Mouse (Mus musculus) yolk sac, embryonic 10.5 days (tissue): ENCODE results near the gene Dclk2.

Experiments
- DNase-seq: peaks from one replicate; pipeline ENCODE4 v3.0.0-alpha.2; 2017; ENCODE audit warnings: low spot score

Dclk2 gene

DNA sequence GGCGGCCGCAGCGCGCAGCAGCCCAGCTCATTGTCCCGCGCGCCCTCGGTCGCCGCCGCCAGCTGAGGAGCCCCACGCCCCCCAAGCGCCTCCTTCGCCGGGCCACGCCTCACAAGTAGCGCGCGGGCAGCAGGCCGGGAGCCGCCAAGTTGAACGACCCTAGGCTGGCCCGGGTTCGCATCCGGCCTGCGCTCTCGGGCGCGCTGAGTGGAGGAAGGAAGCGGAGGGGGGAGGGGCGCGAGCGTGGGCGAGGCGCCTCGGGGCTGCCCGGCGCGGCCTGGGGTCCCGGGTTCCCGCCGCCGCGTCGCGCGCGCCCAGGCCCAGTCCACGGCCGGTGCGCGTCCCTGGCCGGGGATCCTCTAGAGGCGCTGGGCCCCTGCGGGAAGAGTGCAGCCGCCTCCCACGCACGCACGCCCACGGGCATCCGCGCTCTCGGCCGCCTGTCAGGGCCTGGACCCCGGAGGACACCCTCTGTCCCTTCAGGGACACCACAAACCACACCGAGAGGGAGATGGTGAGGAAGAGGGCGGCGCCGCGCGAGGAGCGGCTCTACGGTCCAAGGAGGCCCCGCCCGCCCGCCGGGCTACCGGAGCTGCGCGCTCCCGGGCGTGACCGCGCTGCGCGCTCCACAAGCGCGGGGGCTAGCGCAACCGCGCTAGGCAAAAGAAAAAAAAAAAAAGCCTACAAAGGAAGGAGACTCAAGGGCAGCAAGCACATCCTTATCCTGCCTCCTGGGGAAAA, at the start of gene Dclk2:
Gene Dclk2 (minus strand): TSS at position 510 of the 741 bp plus-strand sequence.
- peak; percentile 42 for DNase-seq

DNA sequence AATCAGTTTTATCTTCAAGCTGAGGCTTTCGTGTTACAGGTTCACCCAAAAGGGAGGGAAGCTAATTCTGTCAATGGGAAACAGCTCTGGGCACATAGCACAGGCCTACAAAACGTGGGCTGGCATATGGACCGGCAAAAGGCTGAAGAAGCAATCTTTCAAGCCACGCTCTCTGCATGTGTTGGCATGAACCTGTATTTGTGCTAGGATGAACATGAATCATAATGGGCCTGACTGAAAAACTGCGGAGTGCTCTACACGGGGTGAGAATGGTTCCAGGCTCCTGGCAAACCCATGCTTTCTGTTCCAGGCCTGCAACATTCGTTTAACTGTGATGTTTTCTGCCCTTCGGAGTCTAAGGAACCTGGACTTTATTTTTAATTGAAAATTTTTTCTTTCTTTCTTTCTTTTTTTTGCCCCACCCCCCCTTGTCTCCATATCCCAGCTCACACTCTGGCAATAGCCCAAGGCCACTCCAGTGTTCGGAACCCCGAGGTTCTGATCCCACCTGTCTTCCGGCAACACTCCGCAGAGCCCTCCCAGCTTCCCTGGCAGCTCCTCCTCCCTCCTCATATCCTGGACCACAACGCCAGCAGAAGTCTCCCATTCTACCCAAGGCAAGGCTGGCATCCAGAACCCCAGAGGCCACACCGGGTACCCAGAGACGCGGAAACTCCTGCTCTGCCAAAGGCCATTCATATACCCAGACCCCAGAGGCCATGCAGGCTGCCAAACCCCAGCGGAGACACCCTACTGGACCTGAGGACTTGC, 42.2 kb upstream of the Dclk2 start:
- DNase-seq = no peak

DNA sequence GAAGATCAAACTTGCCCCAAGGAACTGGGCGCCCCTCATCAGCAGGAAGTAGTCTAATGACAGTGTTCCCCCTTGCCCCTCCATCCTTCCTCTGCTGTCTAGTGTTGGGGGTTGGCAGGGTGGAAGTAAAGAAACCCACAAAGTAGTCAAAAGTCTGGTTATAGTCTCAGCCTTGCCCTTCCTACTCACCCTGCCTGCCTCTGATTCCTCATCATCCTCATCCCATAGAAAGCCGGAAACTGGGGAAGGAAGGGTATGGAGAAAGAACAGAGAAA, 40.7 kb upstream of the Dclk2 start:
- no peak for DNase-seq

DNA sequence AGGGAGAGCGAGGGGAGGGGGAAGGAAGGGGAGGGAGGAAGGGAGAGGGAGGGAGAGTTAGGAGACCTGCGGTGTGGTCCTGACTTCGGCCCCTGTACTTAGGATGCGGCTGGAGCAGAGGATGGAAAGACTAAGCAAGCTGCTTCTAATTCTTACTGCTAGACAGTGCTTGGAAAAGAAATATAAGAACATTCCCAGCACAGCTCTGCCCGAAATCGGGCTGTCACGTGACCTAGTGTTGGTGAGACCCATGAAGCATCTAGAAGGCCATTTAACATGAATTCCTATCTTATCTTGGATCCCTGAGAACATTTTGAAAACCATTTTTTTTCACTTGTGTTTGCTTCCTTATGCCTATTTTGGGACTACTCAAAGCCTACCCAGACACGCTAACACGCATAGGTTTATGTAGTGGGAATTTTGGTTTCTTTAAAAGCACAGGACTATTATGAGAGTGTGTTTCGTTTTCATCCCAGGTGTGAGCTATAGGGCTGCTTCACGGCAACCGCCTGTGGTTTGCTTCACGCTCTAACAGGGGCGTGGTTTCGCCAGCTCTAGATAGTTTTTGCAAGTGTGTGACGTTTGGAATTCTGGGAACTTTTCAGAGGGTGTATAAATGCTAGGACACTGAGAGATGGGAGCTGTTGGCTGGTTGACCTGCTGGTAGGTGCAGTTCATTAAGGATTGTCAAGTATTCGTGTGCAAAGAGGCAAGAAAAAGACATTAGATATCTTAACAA, 40.2 kb upstream of the Dclk2 start:
- no peak for DNase-seq

DNA sequence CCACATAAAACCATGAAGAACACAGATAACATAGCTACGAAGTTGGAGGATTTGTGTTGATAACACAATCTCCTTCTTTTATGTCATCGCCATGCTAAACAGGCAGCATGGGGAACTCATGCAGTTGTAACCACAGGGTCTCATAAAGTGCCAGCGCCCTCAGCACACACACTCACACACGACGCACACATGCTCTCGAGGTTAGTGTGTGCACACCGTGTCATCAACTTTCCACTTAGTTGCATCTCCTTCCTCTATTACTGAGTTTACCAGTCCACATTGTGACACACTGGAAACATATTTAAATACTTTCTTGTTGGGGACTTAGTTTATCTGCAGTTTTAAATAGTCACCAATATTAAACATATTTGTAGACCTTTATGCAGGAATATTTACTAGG, 38.4 kb upstream of the Dclk2 start:
- no peak for DNase-seq

DNA sequence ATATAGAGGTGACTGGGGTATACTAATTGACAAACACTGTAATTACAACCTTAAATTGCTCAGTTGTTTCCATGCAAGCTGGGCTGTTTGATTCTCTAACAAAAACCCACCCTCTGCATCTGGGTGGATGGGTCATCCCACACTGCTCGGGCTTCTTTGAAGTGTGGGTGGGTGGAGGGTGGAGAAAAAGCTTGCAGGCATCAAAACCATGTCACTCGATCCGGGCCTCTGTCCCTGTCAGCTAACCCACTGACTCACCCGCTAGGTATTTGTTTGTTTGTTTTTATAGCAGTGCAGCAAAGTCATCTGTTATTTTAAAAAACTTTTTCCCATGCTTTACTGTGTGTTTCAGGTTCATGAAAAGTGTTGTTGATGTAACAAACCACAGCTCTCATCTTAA, 34.7 kb upstream of the Dclk2 start:
- no peak for DNase-seq

DNA sequence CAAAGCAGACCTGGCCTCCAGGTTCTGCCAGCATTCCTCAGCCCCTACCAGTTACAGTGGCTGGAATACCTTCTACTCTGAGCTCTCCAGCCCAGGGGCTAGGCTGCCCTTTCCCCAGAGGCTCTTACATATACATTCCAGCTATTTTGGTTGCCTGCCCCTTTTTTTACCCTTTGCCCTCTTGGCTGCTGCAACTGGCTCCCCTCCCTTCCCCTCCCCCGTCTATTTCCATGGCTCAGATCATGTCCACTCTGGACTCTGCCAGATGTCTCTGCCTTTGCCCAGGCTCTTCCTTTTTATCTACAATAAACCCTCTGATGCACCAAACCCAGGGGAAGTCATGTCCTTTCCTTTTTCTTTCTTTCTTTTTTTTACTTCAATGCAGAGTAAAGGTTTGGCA, 33.9 kb upstream of the Dclk2 start:
- no peak for DNase-seq

DNA sequence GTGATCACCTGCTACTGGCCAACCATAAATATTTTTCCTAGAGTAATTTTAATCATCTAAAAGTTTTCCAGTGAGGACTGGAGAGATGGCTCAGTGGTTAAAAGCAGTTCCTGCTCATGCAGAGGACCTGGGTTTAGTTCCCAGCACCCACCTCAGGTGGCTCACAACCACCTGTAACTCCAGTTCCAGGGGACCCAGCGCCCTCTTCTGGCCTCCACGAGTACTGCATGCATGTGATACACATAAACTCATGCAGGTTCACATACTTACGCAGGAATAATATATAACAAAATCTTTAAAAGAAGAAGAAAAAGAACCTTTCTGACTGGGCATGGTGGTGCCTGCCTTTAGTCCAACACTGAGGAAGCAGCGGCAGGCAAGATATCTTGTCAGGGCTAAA, 33.2 kb upstream of the Dclk2 start:
- no peak for DNase-seq

DNA sequence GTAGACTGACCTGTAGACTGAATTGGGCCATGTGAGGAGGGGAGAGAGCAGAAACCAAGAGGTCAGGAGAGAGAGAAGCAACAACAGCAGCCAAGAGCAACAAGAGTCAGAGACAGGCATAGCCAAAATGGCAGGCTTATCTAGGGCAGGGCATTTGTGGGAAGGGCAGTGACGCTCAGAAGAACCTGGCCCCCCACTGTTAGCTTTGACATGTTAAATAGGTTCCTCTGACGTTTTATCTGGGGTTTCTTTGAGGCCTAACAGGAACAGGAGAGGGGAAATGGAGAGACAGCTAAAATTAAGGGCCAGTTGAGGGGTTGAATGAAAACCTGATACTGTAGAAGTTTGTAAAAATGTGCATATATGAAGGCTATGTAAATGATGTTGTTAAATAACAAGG, 30.0 kb upstream of the Dclk2 start:
- no peak for DNase-seq

DNA sequence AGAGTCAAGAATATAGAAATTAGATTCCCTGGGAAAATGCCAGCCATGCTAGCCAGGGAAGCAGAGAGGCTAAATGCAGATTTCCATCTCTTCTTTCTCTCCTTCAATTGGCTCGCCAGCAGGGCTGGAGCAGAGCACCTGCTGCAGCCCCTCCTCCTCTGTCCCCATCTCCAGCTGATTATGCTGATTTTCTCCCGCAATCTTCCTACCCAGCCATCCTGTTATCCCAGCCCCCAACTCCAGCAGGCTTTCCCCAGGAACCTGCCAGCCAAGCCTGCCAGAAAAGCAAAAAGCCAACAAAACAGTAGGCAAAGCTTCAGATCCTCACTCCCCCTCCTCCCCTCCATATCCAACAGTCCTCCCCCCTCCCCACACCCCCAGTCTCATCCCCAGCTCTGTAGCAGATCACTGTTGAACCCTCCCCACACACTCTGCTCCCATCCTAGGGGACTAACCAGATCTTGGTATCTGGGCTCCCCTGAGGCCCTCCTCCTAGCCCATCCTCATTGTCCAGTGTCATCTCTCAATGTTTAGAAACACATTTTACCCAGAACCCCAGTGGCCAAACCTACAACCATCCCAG, 15.7 kb upstream of the Dclk2 start:
- no peak for DNase-seq

DNA sequence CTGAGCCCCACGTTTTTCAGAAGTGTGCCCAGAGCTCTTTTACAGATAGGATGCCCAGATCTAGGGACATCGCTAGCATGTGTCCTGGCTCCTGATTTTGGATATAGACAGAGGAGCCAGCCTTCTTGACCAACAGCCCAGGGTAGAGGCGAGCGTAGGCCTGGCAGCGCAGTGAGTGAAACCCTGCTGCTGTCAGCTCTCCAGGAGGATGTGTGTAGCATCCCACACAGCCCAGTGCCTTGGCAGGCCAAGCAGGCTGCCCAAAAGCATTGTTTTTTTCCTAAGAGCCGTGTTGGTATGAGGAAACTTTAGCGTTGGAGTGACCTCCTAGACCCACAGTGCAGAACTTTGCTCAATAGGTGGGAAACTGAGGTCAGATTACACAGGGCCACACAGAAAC, 12.8 kb upstream of the Dclk2 start:
- DNase-seq = no peak

DNA sequence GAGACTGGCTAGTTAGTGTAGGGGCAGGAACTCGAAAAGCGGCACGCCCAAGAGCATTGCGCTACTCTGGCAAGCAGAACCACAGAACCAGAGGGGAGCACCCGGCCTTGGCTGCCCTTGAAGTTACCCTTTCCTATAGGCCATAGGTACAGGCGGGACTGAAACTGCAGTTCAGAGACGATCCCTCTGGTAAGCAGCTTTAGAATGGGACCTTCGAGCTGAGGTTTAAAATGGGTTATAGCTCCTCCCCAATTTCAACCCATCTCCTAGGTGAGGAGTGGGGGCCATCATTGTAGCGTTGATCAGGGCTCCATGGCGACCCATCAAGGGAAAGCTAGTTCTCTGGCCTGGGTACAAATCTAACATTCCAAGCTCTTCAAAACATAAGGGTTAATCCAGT, 3.0 kb upstream of the Dclk2 start:
- no peak for DNase-seq

DNA sequence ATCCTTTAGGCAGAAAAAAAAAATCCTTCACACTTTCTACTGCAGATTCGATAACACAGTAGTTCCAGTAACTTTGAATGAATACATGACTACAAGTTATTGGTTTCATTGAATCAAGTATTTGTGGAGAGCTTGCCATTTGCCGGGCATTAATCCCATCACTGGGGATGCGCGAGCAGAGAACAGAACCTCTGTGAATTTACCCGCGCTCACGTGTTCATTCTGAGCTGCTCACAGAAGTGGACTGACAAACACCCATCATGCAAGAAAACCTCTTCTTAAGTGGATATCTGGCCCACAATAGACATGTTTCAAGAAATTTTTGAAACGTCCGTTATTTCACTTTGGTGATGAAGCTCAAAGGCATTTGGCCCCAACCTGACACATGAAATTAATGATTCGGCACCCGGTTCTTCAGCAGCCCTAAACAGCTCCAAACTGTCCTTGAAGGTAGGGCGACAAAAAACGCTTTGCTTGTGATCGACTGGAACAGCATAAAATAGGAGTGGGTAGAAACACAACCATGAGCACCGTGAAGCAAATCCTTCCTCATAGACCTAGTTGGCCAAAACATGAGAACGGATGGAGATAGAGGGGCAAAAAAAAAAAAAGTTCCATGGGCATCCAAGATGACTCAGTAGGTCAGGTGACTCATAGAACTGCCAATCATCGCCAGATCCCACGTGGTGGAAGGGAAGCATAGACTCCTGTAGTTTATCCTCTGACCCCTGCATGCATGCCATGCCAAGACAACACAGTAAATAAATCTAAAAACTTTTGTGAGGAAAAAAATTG, 726 bp upstream of the Dclk2 start:
- DNase-seq = no peak

DNA sequence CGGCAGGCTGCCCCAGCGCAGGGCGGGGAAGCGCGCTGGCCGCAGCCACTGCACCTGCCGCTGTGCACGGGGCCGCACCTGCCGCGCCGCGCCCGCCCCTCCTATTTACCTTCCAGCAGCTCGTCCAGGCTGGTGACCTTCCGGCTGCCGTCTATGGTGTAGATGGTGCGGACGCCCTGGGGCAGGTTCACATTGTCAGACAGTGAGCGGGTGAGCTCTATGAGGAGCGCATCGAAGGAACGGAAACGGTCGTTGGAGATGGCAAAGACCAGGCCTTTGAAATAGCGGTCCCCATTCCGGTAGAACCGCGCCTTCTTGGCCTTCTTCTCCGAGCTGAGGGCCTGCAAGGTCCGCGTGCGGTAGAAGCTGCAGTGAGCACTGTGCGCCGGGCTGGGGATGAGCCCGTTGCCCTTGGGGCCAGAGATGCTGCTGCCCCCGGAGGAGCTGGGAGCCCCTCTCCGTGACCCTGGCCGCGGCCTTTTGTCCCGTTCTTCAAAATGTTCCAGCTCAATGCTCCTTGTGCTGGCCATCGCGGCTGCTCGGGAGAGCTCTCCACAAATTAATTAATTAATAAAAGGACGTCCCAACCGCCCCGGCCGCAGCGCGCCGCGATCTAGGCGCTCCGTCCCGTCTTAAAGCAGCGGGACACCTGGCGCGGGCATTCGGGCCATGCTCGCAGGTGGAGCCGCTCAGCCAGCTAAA, 860 bp downstream of the Dclk2 start:
- DNase-seq = peak; percentile 51

DNA sequence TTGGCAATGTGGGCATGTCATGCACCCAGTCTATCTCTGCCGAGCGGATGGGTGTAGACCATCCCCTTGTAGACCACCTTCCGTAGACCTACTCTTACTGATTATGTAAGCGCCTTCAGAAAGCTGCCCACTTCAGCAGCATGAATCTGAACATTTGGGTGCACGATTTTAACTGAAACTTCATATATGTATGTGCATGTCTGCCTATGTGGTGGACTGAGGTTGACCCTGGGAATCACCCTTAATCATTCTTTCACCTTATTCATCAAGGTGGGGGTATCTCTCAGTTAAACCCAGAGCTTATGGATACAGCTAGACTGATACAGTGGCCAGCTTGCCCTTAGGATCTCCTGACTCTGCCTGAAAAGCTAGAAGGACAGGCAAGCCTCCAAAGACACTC, 3.6 kb downstream of the Dclk2 start:
- DNase-seq = no peak

DNA sequence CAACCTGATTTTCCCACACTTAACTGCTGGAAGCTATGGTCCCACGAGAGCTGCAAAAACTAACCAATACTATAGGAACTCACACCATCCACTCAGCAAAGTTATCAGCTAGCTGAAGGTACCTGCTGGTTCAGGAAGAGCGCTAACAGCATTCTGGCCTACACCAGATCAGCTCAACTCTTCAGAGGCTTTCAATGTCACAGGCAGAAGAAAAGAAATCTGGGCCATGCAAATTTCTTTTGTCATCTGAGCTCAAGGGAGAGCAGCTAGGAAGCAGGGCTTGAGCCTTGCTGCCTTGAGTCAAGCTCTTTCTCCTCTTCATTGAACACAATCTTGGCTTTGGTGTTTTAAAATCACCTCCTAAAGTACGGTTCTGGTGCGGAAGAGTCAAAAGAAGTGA, 4.0 kb downstream of the Dclk2 start:
- DNase-seq = no peak

DNA sequence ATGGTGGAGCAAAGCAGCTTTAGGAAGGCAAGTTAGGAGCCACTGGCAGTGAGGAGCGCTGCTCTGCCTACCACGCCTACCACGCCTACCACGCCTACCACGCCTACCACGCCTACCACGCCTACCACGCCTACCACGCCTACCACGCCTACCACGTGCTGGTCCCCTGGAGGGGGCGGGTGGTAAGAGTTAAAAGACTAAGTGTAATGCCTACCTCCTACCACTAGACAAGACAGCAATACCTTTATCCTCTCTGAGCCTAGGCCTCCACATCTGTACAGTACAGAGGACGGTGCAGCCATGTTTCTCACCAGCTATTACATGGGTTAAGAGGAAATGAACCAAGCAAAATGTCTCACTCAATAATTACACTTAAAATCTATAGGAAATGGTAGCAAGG, 5.4 kb downstream of the Dclk2 start:
- no peak for DNase-seq

DNA sequence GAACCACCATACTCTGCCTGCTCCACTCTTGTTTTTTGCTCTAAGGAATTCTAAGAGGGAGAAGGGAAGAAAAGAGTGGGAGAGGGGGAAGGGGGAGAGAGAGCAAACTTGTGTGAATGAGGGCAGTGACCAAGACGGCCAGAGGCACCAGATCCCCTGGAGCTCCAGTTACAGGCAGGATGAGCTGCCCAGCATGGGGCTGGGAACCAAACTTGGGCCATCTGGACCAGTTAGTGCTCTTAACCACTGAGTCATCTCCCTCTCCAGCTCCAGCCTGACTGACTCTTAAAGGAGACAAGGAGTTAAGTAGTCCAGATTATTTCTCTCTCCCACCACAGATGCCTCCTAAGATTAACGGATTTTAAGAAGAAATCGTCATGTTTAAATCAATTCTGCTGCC, 6.3 kb downstream of the Dclk2 start:
- no peak for DNase-seq

DNA sequence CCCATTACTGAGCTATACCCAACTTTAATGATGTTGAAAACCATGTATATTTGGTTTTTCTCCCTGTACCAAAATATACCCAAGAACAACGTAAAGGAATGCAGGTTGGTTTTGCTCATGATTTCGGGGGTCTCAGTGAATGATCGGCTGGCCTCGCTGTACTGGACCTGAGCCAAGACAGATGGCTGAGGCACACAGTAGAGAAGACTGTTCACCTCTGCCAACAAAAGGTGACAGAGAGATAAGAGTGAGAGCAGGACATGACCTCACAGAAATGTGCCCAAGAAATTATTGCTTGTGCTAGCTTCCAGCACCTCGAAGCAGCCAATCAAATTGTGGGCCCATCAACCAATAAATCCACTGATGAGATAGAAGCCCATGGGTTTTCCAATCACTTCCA, 22.3 kb downstream of the Dclk2 start:
- no peak for DNase-seq

DNA sequence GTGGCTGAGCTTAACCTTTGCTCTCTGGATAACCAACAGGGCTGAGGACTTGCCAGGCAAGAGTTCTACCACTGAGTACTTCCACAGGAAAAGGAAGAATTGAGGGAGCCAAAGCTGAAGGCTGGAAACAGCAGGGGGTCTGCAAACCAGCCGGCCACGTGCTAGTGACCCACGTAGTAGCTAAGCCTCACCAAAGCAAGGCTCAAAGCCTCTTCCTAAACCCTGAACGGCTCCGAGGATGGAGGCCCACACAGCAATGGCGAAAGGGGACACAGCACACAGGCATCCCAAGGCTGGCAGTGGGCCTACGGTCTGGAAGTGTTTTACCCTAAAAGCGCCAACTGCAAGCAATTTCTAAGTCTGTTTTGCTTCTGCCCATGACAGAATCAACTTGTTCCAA, 23.1 kb downstream of the Dclk2 start:
- DNase-seq = no peak

DNA sequence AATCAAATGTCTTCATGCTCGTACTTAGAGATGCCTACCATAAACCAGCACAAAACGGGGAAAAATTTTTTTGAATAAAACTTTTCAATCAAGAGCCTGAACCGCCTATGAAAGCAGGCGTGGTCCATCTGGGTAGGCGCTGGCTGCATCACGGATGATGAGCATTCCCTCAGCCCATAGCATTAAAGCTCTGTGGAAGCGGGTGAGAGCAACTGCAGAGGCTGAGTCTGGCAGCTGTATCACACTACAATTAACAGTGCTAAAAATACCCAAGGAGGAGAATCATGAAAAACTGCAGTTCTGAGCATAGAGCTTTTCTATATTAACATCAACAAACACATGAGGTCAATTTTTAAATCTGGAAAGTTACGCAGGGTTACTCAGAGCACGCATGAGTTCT, 23.6 kb downstream of the Dclk2 start:
- no peak for DNase-seq

DNA sequence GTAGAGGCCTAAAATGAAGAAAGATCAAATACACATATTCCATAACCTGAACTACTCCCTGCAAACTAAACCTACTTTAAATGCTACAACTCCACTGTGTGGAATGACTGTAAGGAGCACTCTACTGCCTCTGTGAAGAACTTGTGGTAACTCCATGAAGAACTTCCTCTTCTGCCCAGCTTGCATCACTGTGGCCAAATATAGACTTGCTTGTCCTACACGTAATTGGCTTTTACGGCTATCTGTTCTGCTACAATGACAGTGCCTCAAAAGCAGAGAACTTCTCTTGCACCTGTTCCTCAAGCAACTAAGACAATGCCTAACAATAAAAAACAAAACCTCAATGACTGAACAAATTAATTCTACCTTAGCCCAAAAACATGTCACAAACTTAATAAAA, 26.2 kb downstream of the Dclk2 start:
- DNase-seq = no peak
